Mouse (Mus musculus) forebrain, embryonic 14.5 days (tissue): ENCODE measurements around the gene Mlkl. TPM values are rescaled to one million over a fixed set of nuclear protein-coding genes. Genes with fewer than 3 reads are reported as not detected.

ENCODE experiments used
- ATAC-seq: fragments of 200-750 bp; cut with Nextera tagmentation; 2 replicates; pipeline ENCODE4 v1.8.0; 2017; ENCODE audit warnings: mild to moderate bottlenecking, moderate library complexity
- DNase-seq: peaks from one replicate; pipeline ENCODE4 v3.0.0-alpha.2; 2015; ENCODE audit warnings: low spot score
- H3K27ac ChIP-seq: fragments of 300-500 bp; sonication (generic); 2 replicates; pipeline ENCODE4 v1.5.1; 2014; ENCODE audit warnings: low read depth, mild to moderate bottlenecking, control low read depth, low read length, moderate library complexity
- H3K27me3 ChIP-seq: fragments of 300-500 bp; sonication (generic); replicated peaks from 2 replicates; pipeline ENCODE4 v1.6.1; 2014; ENCODE audit warnings: low read length, control low read depth, mixed read lengths; ENCODE audit not compliant: control insufficient read depth, insufficient read depth
- H3K36me3 ChIP-seq: fragments of 300-500 bp; sonication (generic); 2 replicates; pipeline ENCODE4 v1.6.1; 2014; ENCODE audit warnings: low read length, control low read depth; ENCODE audit not compliant: control insufficient read depth, insufficient read depth
- H3K4me1 ChIP-seq: fragments of 300-500 bp; sonication (generic); 2 replicates; pipeline ENCODE4 v1.6.1; 2014; ENCODE audit warnings: antibody characterized with exemption, low read length, control low read depth; ENCODE audit not compliant: control insufficient read depth, insufficient read depth
- H3K4me2 ChIP-seq: fragments of 300-500 bp; sonication (generic); 2 replicates; pipeline ENCODE4 v1.6.1; 2014; ENCODE audit warnings: mild to moderate bottlenecking, control low read depth, low read length
- H3K4me3 ChIP-seq: fragments of 300-500 bp; sonication (generic); 2 replicates; pipeline ENCODE4 v1.5.1; 2014; ENCODE audit warnings: low read depth, low read length, control low read depth
- H3K9ac ChIP-seq: fragments of 300-500 bp; sonication (generic); 2 replicates; pipeline ENCODE4 v1.6.1; 2014; ENCODE audit warnings: mild to moderate bottlenecking, low read length, control low read depth, moderate library complexity
- H3K9me3 ChIP-seq: fragments of 300-500 bp; sonication (generic); replicated peaks from 2 replicates; pipeline ENCODE4 v1.6.1; 2016; ENCODE audit warnings: low read length, control low read depth, mixed read lengths; ENCODE audit not compliant: control insufficient read depth
- WGBS: fragments of 180-500 bp; shearing (Covaris S2); extraction: QIAGEN DNeasy Blood & Tissue Kit; methylation state at CpG from one replicate; pipeline ENCODE4 v1.1.7; 2014; 5-methylcytosine and 5-hydroxymethylcytosine counted together
- polyA plus RNA-seq: library from polyadenylated mRNA; unstranded; fragments of >200 nt; fragmentation: Nextera tagmentation; extraction: Ambion mirVana; gene quantifications from 2 replicates; pipeline ENCODE4 v1.2.1, GENCODE M21; 2014

Gene Mlkl
- polyA plus RNA-seq, result 0.47 and 0.78 TPM in 2 replicates

DNA sequence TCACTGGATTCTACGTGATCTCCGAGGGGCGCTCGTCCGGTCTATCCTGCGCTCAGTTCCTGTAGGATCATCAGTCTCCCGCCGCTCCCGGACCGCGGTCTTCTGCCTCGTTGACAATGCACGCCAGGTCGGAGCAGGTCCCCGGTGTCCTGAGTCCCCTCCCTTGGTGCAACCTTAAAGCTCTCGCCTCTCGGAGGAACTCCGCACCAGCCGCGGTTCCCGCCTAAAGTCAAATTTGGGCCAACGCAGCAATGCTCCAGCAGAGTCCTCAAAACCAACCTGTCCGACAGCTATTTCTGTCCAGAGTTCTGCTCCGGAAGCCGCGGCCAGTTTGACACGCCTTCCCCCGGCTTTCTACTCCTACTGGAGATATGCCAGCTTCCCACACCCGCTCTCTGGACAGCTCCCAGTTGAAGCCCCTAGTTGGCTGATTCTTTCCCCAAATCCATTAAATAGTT, at the start of gene Mlkl:
Gene Mlkl (minus strand): TSS at position 288 of the 458 bp plus-strand sequence.
- Histone ChIP-seq H3K27ac (no peak within 1 kb of the TSS), H3K4me2 (peak within 1 kb of the TSS; percentile 64), H3K4me1 (no peaks in the 10 kb centered on the region), H3K36me3 (no peaks in the 10 kb centered on the region), H3K9me3 (no peaks in the 10 kb centered on the region), H3K27me3 (no peaks in the 10 kb centered on the region; the same call in none of the 2 replicates), H3K4me3 (peak within 1 kb of the TSS; percentile 36), H3K9ac (peak within 1 kb of the TSS; percentile 54)
- ATAC-seq (no peak), DNase-seq (peak; percentile 41)
- WGBS, result under 1% methylated on average over 29 of the region's 29 CpGs

DNA sequence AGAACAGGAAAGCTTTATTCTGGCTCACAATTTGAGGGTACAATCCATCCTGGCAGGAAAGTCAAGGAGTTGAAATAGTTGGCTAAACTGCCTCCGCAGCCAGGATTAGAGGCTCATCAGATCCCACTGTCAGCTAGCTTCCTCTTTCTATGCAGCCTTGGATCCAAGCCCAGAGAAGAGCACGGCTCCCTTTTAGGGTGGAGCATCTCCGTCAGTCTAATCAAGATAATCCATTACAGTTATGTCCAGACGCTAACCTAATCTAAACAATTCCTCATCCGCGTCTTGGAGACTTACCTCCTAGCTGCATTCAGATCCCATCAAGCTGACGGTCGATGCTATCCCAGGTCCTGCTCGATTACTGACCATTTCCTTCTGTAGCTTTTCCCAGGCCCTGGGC, 47.9 kb upstream of the Mlkl start:
- H3K4me1 ChIP-seq, result no peaks in the 10 kb centered on the region

DNA sequence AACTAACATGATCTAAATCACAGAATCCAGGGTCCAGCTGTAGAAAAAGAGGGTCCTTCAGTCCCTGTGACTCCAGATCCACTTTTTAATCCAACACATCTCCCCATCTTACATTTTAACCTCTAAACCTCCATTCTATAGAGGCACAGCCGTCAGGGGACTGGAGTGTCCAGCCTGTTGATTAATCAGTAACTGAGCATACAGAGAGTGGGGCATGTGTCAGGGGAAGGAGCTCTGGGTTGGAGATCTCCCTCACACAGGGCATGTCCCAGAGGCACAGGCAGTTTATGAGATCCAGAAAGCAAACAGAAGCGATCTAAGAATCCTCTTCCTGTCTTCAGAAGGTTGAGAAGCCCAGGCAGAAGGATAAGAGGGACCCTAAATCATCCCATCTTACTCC, 46.7 kb upstream of the Mlkl start:
- ATAC-seq, result no peak
- DNase-seq, result no peak

More for the DNA sequence above, 47.9 kb upstream of the Mlkl start:
- H3K27me3 ChIP-seq, result 0 out of 2 replicates have a peak, but pooled peaks cover 3% of the 10 kb centered on the region
- DNase-seq (no peak), ATAC-seq (no peak)
- no peak overlapping the region for H3K4me3 ChIP-seq
- WGBS, result 75% methylated on average over 9 of the region's 9 CpGs
- no peaks in the 10 kb centered on the region for H3K9me3 ChIP-seq
- no peaks in the 10 kb centered on the region for H3K36me3 ChIP-seq
- H3K9ac ChIP-seq, result no peak overlapping the region
- H3K4me2 ChIP-seq, result no peak overlapping the region
- H3K27ac ChIP-seq, result no peak overlapping the region

DNA sequence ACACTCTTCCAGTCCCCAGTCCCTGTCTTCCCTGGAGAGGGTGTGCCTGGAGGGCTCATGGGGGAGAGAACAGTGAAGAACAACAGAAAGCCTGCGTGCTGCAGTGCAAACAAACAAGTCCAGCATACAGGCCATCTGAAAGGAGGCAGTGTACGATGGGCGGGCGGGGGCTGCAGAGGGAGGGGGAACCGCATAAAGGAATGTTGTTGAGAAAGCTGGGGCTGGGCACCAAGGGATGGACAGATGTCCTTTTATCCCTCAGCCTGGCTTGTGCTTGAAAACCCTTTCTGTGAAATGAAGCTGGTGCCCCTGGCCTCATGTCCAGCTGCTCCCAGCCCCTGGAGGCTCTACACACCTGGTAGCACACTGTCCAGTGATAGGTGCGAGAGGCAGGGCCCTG, 37.2 kb upstream of the Mlkl start:
- no peaks in the 10 kb centered on the region for H3K4me1 ChIP-seq
- no peak overlapping the region for H3K9ac ChIP-seq
- WGBS, result 57% methylated on average over 6 of the region's 6 CpGs
- no peak overlapping the region for H3K27ac ChIP-seq
- H3K4me2 ChIP-seq, result no peak overlapping the region
- DNase-seq (no peak), ATAC-seq (no peak)
- no peaks in the 10 kb centered on the region for H3K27me3 ChIP-seq
- no peaks in the 10 kb centered on the region for H3K9me3 ChIP-seq
- no peak overlapping the region for H3K4me3 ChIP-seq
- H3K36me3 ChIP-seq, result no peaks in the 10 kb centered on the region

More for the DNA sequence above, 46.7 kb upstream of the Mlkl start:
- Histone ChIP-seq H3K4me3 (no peak overlapping the region), H3K9ac (no peak overlapping the region), H3K4me1 (no peaks in the 10 kb centered on the region), H3K9me3 (no peaks in the 10 kb centered on the region), H3K27ac (no peak overlapping the region), H3K36me3 (no peaks in the 10 kb centered on the region), H3K27me3 (0 out of 2 replicates have a peak, but pooled peaks cover 3% of the 10 kb centered on the region), H3K4me2 (no peak overlapping the region)
- 66% methylated on average over 2 of the region's 2 CpGs for WGBS

DNA sequence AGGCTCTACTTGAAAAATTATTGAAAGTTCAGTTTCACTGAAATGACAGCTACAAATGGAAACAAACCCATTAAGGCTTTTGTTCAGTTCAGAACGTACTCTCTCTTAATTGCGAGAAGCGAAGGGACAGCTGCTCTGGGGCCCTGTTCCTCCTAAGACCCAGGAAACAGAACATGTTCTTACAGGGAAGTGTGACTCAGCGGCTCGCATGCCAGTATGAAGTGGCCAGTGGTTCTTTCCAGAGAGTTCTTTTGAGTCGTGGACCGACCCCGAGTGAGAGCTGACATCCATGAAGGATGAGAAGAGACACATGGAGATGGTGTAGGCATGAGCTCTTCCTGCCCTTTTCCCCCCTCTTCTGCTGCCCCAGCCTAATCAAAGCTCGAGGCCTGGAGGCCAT, 31.7 kb upstream of the Mlkl start:
- H3K9me3 ChIP-seq, result no peaks in the 10 kb centered on the region
- H3K9ac ChIP-seq, result no peak overlapping the region
- 92% methylated on average over 9 of the region's 9 CpGs for WGBS
- no peaks in the 10 kb centered on the region for H3K27me3 ChIP-seq
- ATAC-seq (no peak), DNase-seq (no peak)
- no peaks in the 10 kb centered on the region for H3K4me1 ChIP-seq
- no peak overlapping the region for H3K4me2 ChIP-seq
- H3K27ac ChIP-seq, result no peak overlapping the region
- H3K36me3 ChIP-seq, result no peaks in the 10 kb centered on the region
- no peak overlapping the region for H3K4me3 ChIP-seq

DNA sequence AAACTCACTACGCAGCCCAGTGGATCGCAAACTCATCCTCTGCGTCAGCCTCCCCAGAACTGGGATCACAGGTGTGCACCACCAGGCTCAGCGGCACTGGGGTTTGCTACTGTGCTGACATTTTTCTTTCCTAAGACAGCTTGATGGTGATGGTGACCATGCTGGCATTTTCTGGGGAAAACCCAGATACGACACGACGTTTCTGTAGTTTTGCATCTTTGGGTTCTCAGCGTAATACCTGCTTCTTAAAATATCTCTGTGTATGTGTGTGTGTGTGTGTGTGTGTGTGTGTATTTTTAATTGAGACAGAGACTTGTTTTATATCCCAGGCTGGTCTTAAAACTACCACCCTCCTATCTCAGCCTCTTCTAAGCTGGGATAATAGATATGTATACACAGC, 29.4 kb upstream of the Mlkl start:
- Histone ChIP-seq H3K4me1 (no peaks in the 10 kb centered on the region), H3K27ac (no peak overlapping the region), H3K4me2 (no peak overlapping the region), H3K4me3 (no peak overlapping the region), H3K36me3 (no peaks in the 10 kb centered on the region), H3K27me3 (no peaks in the 10 kb centered on the region), H3K9me3 (no peaks in the 10 kb centered on the region), H3K9ac (no peak overlapping the region)
- no peak for DNase-seq
- ATAC-seq, result no peak
- WGBS, result 86% methylated on average over 8 of the region's 8 CpGs

DNA sequence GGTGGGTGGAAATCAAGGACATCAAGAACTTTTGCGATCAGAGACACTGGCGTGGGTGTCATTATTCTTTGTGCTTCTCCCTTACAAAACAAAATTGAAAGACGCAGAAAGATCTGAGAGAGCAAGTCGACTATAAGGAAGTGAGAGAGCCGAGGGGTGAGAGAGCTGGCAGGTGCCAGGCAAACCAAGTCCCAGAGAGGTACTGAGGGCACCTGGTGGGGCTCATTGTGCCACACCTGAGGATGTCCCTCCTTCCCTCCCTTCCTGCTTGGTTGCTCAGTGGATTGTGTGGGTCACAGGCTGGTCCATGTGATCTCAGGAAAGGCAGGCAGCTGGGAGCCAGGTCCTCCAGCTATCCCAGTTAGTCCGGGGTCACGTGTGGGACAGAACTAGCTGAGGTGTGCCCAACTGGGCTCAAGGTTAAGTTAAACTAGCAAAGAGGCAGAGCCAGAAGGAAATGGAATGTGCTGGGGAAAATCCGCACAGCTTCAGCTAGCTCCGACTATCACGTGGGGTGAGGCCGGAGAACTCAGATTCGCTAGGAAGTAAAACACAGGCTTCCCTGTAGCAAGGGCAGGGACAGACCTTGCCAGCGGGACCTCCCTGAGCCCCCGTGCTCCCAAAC, 28.7 kb upstream of the Mlkl start:
- 40% methylated on average over 14 of the region's 14 CpGs for WGBS
- no peaks in the 10 kb centered on the region for H3K27me3 ChIP-seq
- no peak overlapping the region for H3K9ac ChIP-seq
- H3K9me3 ChIP-seq, result no peaks in the 10 kb centered on the region
- ATAC-seq (no peak), DNase-seq (no peak)
- H3K4me3 ChIP-seq, result no peak overlapping the region
- H3K4me1 ChIP-seq, result no peaks in the 10 kb centered on the region
- no peak overlapping the region for H3K27ac ChIP-seq
- H3K36me3 ChIP-seq, result no peaks in the 10 kb centered on the region
- no peak overlapping the region for H3K4me2 ChIP-seq

DNA sequence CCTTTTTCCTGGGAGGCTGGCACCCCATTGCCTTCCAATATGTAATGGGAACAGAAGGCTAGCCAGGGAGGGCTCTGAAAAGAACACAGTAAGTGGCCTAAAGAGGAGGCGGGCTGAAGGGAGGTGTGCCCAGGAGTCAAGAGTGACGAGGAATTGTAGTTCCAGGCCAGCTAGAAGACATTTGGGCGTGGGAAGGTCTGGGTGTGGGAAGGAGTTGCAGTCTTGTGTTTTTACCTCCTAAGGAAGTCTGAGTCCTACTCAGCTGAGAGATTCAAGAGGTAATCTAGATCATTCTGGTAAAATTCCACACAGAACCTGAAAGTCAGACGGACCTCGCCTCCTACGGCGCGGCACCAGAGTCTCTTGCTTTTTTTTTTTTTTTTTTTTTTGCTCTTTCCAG, 25.5 kb upstream of the Mlkl start:
- Histone ChIP-seq H3K9me3 (no peaks in the 10 kb centered on the region), H3K27me3 (no peaks in the 10 kb centered on the region), H3K9ac (no peak overlapping the region), H3K36me3 (no peaks in the 10 kb centered on the region), H3K27ac (no peak overlapping the region), H3K4me1 (no peaks in the 10 kb centered on the region), H3K4me2 (no peak overlapping the region), H3K4me3 (no peak overlapping the region)
- DNase-seq, result no peak
- 75% methylated on average over 8 of the region's 8 CpGs for WGBS
- ATAC-seq, result no peak

DNA sequence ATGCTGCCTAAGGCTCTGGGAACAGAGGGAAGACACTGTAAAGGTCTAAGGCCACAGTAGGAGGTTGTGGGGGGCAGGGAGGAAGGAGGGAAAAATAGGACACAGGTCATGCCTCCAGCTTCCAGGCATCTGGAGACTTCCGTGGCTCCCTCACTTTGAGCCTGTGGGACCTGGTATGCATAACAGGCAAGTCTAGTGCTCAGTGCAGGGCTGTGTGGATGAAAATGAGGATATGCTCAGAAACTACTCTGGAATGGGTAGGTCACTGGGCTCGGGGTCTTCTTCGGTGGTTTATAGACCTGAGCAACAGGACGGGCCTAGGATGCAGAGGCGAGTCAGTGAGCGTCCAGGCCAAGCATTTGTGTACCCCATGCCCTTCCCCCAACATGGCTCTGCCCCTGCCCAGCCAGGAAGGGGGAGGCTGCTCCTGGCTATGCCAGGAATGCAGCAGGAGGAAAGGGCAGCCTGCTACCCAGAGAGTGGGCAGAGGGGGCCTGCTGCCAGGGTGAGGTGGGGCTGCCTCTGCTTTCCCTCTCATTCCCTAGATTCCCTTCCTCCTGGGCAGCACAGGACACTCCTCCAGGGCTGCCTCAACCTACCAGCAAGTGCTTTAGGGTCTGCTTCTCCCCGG, 22.7 kb upstream of the Mlkl start:
- Histone ChIP-seq H3K9ac (no peak overlapping the region), H3K4me3 (no peak overlapping the region), H3K27me3 (no peaks in the 10 kb centered on the region), H3K4me1 (no peaks in the 10 kb centered on the region), H3K36me3 (no peaks in the 10 kb centered on the region), H3K27ac (no peak overlapping the region), H3K9me3 (no peaks in the 10 kb centered on the region), H3K4me2 (no peak overlapping the region)
- ATAC-seq (no peak), DNase-seq (no peak)
- WGBS, result 55% methylated on average over 7 of the region's 7 CpGs
